Mouse (Mus musculus) forebrain, embryonic 16.5 days (tissue): ENCODE measurements around the gene Tomm40l. TPM values are rescaled to one million over a fixed set of nuclear protein-coding genes. Genes with fewer than 3 reads are reported as not detected.

ENCODE experiments used
- ATAC-seq: fragments of 200-750 bp; cut with Nextera tagmentation; 2 replicates; pipeline ENCODE4 v1.8.0; 2017; ENCODE audit warnings: mild to moderate bottlenecking, moderate library complexity
- H3K27ac ChIP-seq: fragments of 300-500 bp; sonication (generic); 2 replicates; pipeline ENCODE4 v1.5.1; 2014; ENCODE audit warnings: low read length, control low read depth
- H3K27me3 ChIP-seq: fragments of 300-500 bp; sonication (generic); replicated peaks from 2 replicates; pipeline ENCODE4 v1.6.1; 2014; ENCODE audit warnings: low read length; ENCODE audit not compliant: control insufficient read depth, insufficient read depth
- H3K36me3 ChIP-seq: fragments of 300-500 bp; sonication (generic); 2 replicates; pipeline ENCODE4 v1.6.1; 2014; ENCODE audit not compliant: control insufficient read depth, insufficient read depth
- H3K4me1 ChIP-seq: fragments of 300-500 bp; sonication (generic); replicated peaks from 2 replicates; pipeline ENCODE4 v1.6.1; 2014; ENCODE audit warnings: low read length; ENCODE audit not compliant: control insufficient read depth, insufficient read depth
- H3K4me2 ChIP-seq: fragments of 300-500 bp; sonication (generic); 2 replicates; pipeline ENCODE4 v1.6.1; 2014; ENCODE audit warnings: mild to moderate bottlenecking, low read length, control low read depth
- H3K4me3 ChIP-seq: fragments of 300-500 bp; sonication (generic); replicated peaks from 2 replicates; pipeline ENCODE4 v1.5.1; 2014; ENCODE audit warnings: mild to moderate bottlenecking, low read length, control low read depth
- H3K9ac ChIP-seq: fragments of 300-500 bp; sonication (generic); replicated peaks from 2 replicates; pipeline ENCODE4 v1.6.1; 2014; ENCODE audit warnings: low read depth, low read length, control low read depth
- H3K9me3 ChIP-seq: fragments of 300-500 bp; sonication (generic); 2 replicates; pipeline ENCODE4 v1.6.1; 2016; ENCODE audit warnings: low read length; ENCODE audit not compliant: control insufficient read depth
- WGBS: fragments of 180-500 bp; shearing (Covaris S2); extraction: QIAGEN DNeasy Blood & Tissue Kit; methylation state at CpG from one replicate; pipeline ENCODE4 v1.1.7; 2014; 5-methylcytosine and 5-hydroxymethylcytosine counted together
- polyA plus RNA-seq: library from polyadenylated mRNA; unstranded; fragments of >200 nt; fragmentation: Nextera tagmentation; extraction: Ambion mirVana; gene quantifications from 2 replicates; pipeline ENCODE4 v1.2.1, GENCODE M21; 2015

The Tomm40l gene
- polyA plus RNA-seq, 1 experiment from 2014 or later: 54.8 TPM

DNA sequence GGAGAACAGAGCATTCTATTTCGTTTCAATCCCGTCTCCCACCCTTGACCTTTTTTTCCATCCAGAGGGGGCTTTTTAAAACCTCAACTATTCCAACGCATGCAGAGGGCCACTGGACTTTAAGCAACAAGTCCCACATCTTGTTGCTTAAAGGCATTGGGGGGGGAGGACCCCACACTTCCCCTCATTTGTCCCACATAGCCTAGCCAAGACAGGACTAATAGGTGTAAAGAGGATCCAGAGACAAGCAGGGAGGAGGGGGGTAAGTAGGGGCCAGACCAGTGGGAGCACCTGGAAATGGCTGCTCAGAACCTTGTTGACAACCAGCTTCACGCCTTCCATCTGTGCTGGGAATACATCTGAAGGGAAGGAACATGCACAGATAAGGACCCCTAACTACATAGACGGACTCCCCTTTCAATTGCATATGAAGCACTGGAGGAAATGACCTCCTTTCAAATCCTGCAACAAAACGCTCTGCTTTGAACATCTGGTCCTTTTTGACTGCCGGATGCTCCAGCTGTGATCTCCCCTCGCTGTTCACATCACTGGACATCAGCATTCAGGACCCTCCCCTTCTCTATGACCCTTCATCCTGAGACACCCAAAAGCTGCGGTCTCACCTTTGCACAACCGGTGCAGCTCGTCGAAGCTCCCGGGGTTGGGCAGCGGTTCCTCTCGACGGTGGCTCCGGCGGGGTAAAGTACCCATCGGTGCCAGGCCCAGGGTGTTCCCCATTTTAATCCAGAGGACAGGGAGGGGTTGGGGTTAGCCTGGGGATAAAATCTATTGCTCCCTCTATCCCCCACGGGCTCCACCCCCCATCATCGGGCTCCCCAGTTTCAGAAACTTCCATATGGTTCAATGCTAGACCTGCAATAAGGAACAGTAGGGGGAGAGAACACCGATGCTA, 777 bp downstream of the Tomm40l start:
- H3K27me3 ChIP-seq: no peaks in the 10 kb centered on the region
- H3K4me2 ChIP-seq: peak overlapping the region; percentile 80
- H3K27ac ChIP-seq: no peak overlapping the region
- H3K9me3 ChIP-seq: no peaks in the 10 kb centered on the region
- peak; percentile 10 for ATAC-seq
- peak overlapping the region; percentile 55 for H3K9ac ChIP-seq
- H3K4me1 ChIP-seq: peaks cover 13% of the 10 kb centered on the region
- H3K36me3 ChIP-seq: peaks cover 3% of the 10 kb centered on the region; the same call in 1 of the 2 replicates
- H3K4me3 ChIP-seq: peak overlapping the region; percentile 54
- 6% methylated on average over 22 of the region's 22 CpGs for WGBS

DNA sequence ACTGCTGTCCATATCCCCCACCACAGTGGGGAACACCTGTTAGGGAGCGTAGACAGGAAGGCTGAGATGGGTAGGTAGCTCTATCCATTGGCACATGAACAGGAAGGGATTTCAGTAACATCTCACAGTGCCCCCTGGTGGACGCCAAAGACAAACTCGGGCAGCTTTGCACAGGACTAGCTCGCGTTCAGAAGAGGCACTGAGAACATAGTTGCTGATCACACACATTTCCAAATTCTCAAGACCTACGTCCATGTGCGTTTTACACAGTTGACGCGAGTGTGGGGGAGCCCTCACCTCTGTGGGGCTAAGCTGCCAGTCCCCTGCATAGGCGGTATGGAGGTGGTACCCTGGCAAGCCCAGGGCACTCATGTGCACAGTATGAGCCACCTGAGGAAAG, 1.4 kb downstream of the Tomm40l start:
- H3K9ac ChIP-seq: no peak overlapping the region
- no peak overlapping the region for H3K27ac ChIP-seq
- no peaks in the 10 kb centered on the region for H3K27me3 ChIP-seq
- H3K4me2 ChIP-seq: peak overlapping the region; percentile 80
- ATAC-seq: peak; percentile 24
- H3K9me3 ChIP-seq: no peaks in the 10 kb centered on the region
- H3K36me3 ChIP-seq: peaks cover 3% of the 10 kb centered on the region; the same call in 1 of the 2 replicates
- H3K4me1 ChIP-seq: peaks cover 13% of the 10 kb centered on the region
- peak overlapping the region; percentile 2; the same call in 1 of the 2 replicates for H3K4me3 ChIP-seq
- WGBS: 5% methylated on average over 10 of the region's 10 CpGs

DNA sequence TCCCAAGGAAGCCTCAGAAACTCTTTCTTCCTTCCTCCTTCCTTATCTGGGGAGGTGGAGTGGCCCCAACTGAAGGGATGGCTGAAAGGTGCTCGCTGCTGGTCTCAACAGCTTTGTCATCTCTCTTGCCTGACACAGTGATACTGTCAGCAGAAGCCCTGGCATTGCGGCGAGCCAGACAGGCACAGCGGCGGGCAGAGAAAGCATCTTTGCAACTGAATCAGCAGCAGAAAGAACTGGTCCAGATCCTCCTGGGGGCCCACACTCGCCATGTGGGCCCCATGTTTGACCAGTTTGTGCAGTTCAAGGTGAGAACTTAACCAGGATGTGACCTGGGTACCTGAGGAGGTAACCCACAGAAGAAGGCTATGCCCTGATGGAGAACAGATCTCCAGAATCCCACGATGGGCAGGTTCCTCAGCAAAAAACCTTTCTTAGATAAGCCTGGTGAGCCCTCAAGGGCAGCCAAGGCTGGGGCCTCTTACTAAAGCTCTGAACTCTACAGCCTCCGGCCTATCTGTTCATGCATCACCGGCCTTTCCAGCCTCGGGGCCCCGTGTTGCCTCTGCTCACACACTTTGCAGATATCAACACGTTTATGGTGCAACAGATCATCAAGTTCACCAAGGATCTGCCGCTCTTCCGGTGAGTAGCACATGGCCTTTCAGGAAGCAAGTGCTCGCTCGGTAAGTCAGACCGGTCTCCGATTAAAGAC, 5.9 kb downstream of the Tomm40l start:
- no peak for ATAC-seq
- 90% methylated on average over 18 of the region's 18 CpGs for whole genome bisulfite sequencing

DNA sequence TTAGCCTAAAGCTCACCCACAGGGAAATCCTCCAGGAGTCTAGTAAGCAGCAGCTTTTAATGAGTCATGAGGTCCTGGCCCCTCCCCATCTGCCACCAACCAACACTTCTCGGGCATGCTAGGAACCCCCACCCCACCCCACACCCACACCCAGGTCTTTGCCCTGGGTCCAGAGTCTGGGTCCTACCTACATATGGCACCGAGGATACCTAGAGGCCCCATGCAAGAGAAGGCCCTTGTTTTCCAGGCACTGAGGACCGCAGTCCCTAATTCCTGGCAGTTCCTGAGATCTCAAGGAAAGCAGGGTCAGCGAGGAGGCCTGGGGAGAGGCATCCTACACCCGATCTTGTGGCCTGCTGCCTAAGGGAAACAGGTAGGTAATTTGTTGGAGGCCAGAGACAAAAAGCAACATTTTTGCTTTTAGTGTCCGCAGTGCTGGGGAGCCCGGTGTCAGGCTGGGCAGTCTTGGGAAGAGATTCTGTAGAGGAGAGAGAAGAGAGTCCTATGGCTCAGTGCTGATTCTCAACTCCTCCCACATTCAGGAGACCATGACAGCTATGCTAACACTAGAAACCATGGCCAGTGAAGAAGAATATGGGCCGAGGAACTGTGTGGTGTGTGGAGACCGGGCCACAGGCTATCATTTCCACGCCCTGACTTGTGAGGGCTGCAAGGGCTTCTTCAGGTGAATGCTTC, 8.4 kb downstream of the Tomm40l start, which contains the start of gene Nr1i3:
TSS of gene Nr1i3 (plus strand) at position 170 of the 696 bp plus-strand sequence.
- Histone ChIP-seq H3K9ac (no peak within 1 kb of the TSS), H3K27ac (no peak within 1 kb of the TSS), H3K4me1 (no peaks in the 10 kb centered on the region), H3K27me3 (no peaks in the 10 kb centered on the region), H3K4me3 (no peak within 1 kb of the TSS), H3K4me2 (no peak within 1 kb of the TSS), H3K36me3 (peaks cover 3% of the 10 kb centered on the region; the same call in 1 of the 2 replicates), H3K9me3 (no peaks in the 10 kb centered on the region)
- no peak for ATAC-seq
- WGBS: 64% methylated on average over 10 of the region's 10 CpGs

More for the DNA sequence above, 5.9 kb downstream of the Tomm40l start:
- H3K4me1 ChIP-seq: peaks cover 5% of the 10 kb centered on the region
- no peaks in the 10 kb centered on the region for H3K9me3 ChIP-seq
- no peak overlapping the region for H3K4me2 ChIP-seq
- no peak overlapping the region for H3K4me3 ChIP-seq
- H3K27me3 ChIP-seq: no peaks in the 10 kb centered on the region
- peaks cover 3% of the 10 kb centered on the region; the same call in 1 of the 2 replicates for H3K36me3 ChIP-seq
- no peak overlapping the region for H3K9ac ChIP-seq
- H3K27ac ChIP-seq: no peak overlapping the region

DNA sequence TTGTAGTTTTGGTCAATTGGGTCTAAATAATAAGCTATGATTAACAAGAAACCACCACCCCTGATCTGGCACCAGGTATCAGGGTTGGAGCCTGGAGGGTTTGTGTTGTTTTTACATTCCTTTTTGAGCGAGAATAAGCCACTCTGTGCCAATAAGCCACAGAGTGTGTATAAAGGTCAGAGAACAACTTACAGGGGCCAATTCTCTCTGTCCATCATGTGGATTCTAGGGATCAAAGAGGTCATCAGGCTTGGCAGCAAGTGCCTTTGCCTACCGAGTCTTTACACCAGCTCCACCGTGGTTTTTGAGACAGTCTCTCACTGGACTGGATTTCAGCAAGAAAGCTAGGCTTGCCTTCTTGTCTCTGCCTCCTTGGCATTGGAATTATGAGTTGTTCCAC, 9.5 kb downstream of the Tomm40l start:
- no peaks in the 10 kb centered on the region for H3K36me3 ChIP-seq
- no peak for ATAC-seq

DNA sequence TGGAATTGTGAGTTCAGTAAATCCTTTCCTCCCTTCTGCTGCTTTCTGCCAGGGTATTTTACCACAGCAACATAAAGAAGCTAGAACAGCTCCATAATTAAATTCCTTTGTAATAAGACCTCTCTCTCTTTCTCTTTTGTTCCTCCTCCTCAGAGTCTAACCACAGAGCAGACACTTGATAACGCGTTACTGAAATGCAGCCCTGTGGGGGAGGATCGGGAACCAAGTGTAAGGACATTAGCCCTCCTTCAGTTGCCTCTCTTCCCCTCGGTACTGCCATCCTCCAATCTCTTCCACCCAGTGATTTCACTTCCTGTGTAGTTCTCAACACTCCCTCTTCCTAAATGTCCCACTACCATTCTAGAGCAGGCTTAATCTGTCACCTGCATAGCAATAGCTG, 12.9 kb downstream of the Tomm40l start:
- H3K27me3 ChIP-seq: no peaks in the 10 kb centered on the region
- 8% methylated on average over 4 of the region's 4 CpGs for WGBS
- ATAC-seq: no peak

More for the DNA sequence above, 9.5 kb downstream of the Tomm40l start:
- H3K27ac ChIP-seq: no peak overlapping the region
- no peaks in the 10 kb centered on the region for H3K4me1 ChIP-seq
- H3K4me2 ChIP-seq: no peak overlapping the region
- H3K27me3 ChIP-seq: no peaks in the 10 kb centered on the region
- H3K9me3 ChIP-seq: no peaks in the 10 kb centered on the region
- H3K4me3 ChIP-seq: no peak overlapping the region
- WGBS: 55% methylated on average over 3 of the region's 3 CpGs
- no peak overlapping the region for H3K9ac ChIP-seq

DNA sequence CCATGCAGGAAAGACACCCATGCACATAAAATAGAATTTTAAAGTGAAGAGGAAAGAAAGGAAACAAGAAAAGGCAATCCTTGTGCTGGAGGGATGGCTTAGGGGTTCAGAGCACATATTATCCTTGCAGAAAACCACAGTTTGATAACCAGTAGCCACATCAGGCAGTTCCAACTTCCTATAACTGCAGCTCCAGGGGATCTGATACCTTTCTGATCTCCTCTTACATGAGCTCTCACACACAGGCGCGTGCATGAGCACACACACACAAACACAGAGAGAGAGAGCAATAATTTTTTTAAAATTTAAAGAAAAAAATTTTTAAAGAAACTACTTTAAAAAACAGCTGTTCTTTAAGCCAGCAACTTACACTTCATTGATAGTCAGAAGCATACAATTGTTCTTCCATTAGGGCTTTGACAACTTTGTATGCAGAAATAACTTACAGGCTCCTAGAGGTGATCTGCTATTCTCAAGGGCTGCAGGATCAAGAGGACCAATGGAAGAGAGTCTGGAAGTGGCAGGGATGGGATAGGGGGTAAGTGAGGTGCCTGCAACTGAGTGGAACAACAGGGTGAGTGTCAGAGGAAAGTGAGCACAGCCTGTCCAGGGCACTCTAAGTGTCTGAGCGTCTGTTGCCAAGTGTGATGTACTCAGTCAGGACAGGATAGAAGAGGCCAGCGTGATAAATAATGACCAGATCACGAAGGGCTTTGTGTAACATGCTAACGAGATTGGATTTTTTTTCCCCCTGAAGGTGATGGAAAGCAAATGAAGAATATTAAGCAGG, 16.4 kb downstream of the Tomm40l start:
- no peak overlapping the region for H3K4me3 ChIP-seq
- no peak overlapping the region for H3K4me2 ChIP-seq
- no peaks in the 10 kb centered on the region for H3K4me1 ChIP-seq
- no peak for ATAC-seq
- no peaks in the 10 kb centered on the region for H3K36me3 ChIP-seq
- H3K27me3 ChIP-seq: no peaks in the 10 kb centered on the region
- no peak overlapping the region for H3K9ac ChIP-seq
- WGBS: 49% methylated on average over 6 of the region's 6 CpGs
- H3K9me3 ChIP-seq: no peaks in the 10 kb centered on the region
- no peak overlapping the region for H3K27ac ChIP-seq

More for the DNA sequence above, 12.9 kb downstream of the Tomm40l start:
- Histone ChIP-seq H3K4me1 (no peaks in the 10 kb centered on the region), H3K4me2 (no peak overlapping the region), H3K9ac (no peak overlapping the region), H3K27ac (no peak overlapping the region), H3K36me3 (no peaks in the 10 kb centered on the region), H3K4me3 (no peak overlapping the region), H3K9me3 (no peaks in the 10 kb centered on the region)

DNA sequence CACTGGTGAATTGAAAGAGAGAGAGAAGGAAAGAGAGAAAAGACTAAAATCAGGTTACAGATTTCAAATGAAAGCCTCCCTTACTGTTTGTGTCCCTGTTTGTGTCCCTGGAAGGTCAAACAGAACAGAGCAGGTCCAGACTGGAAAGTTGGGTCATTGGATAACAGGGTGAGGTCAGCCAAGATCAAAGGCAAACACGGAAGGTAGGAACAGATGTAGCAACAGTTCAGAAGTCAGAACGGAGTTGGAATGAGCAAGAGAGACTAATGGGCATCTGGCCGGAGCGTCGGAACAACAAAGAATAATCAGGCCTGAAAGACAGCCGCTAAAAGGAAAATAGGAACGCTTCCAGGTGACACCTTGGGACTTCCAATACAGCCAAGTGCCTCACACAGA, 18.1 kb downstream of the Tomm40l start:
- Histone ChIP-seq H3K36me3 (no peaks in the 10 kb centered on the region), H3K4me3 (no peak overlapping the region), H3K27ac (no peak overlapping the region), H3K9ac (no peak overlapping the region), H3K9me3 (no peaks in the 10 kb centered on the region), H3K4me2 (no peak overlapping the region), H3K27me3 (no peaks in the 10 kb centered on the region), H3K4me1 (no peaks in the 10 kb centered on the region)
- ATAC-seq: no peak
- 61% methylated on average over 7 of the region's 7 CpGs for WGBS
